Mouse (Mus musculus) erythroblast, embryonic 14.5 days (primary cell): ENCODE measurements around the gene Cyp51. TPM values are rescaled to one million over a fixed set of nuclear protein-coding genes. Genes with fewer than 3 reads are reported as not detected.
"Not testable (repeated sequence)": the region's sequence is repeated elsewhere in the genome, so short reads cannot be mapped to it uniquely, and the experiment has no call there.

Source experiments
- H3K27me3 ChIP-seq: 2 replicates; pipeline ENCODE4 v1.6.1; 2012; ENCODE audit warnings: inconsistent platforms; ENCODE audit not compliant: control insufficient read depth
- H3K36me3 ChIP-seq: 2 replicates; pipeline ENCODE4 v1.6.1; 2012; ENCODE audit warnings: mild to moderate bottlenecking, inconsistent platforms; ENCODE audit not compliant: control insufficient read depth
- H3K4me1 ChIP-seq: 2 replicates; pipeline ENCODE4 v1.6.1; 2012; ENCODE audit warnings: inconsistent platforms; ENCODE audit not compliant: control insufficient read depth
- H3K4me3 ChIP-seq: replicated peaks from 2 replicates; pipeline ENCODE3; 2012; ENCODE audit warnings: moderate library complexity, mild to moderate bottlenecking, inconsistent platforms
- H3K9me3 ChIP-seq: 2 replicates; pipeline ENCODE4 v1.6.1; 2012; ENCODE audit warnings: low read length, inconsistent platforms, mixed read lengths; ENCODE audit not compliant: control insufficient read depth
- GATA1 ChIP-seq: IDR thresholded peaks from 2 replicates; pipeline ENCODE4 v1.6.1; 2012; ENCODE audit warnings: low read length, inconsistent platforms, mixed read lengths
- TAL1 ChIP-seq: IDR thresholded peaks from 3 replicates; pipeline ENCODE4 v1.6.1; 2012; ENCODE audit warnings: low read length, inconsistent platforms, mixed read lengths
- polyA plus RNA-seq: library from polyadenylated mRNA; stranded (reverse); fragments of >175 nt; gene quantifications from 2 replicates; pipeline ENCODE4 v1.2.3, GENCODE M21; 2012

Gene Cyp51
- polyA plus RNA-seq, result 0.39 and 0.43 TPM in 2 replicates

DNA sequence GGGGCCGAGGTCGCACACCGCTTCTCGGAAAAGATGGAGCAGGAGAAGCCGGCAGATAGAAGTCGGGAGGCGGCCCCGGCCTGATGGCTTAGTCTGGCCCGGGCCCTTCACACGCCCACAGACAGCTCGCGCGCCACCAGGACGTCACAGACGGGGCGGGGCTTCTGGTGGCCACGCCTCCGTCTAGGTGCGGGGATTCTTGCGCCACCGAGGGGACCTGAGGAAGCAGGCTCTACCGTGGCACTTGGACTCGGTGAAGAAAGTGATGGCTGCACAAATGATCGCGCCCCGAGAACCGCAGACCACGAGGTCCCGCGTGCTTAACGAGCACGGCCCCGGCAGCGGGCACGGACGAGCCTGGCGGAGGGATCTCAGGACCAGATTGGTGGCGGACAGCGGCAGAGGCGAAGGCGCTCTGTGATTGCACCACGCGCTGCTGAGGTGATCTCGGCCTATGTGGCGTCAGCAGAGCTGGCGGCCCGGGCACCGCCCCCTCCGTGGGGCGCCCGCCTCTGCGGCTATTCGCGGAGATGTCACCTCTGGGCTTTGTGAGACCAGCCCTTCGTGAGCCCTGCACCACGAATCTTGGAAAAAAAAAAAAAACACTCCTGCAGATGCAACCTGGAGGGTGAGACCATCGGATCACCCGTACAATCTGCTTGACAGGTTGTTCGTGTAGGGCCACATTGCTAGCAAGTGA is at the start of gene Cyp51:
Gene Cyp51, minus strand, starts transcription at position 406 of the 700 bp plus-strand sequence.
- Histone ChIP-seq H3K9me3 (no peaks in the 10 kb centered on the region), H3K4me1 (peaks cover 28% of the 10 kb centered on the region), H3K36me3 (peaks cover 21% of the 10 kb centered on the region), H3K27me3 (no peaks in the 10 kb centered on the region), H3K4me3 (peak within 1 kb of the TSS; percentile 78)
- TF ChIP-seq GATA1 (no peak), TAL1 (no peak)

- Histone ChIP-seq H3K4me1 (no peaks in the 10 kb centered on the region), H3K9me3 (no peaks in the 10 kb centered on the region), H3K36me3 (no peaks in the 10 kb centered on the region), H3K4me3 (no peak overlapping the region), H3K27me3 (no peaks in the 10 kb centered on the region)
- TF ChIP-seq GATA1 (no peak), TAL1 (no peak)
Measured at GRCm38 (mm10) chr5:4112570-4113098, 8.1 kb upstream of the Cyp51 start.

GRCm38 (mm10) chr5:4107056-4107455 is 2.5 kb upstream of the Cyp51 start:
- H3K4me3 ChIP-seq, H3K36me3 ChIP-seq, H3K9me3 ChIP-seq, H3K27me3 ChIP-seq: not testable (repeated sequence)
- peaks cover 28% of the 10 kb centered on the region for H3K4me1 ChIP-seq

DNA sequence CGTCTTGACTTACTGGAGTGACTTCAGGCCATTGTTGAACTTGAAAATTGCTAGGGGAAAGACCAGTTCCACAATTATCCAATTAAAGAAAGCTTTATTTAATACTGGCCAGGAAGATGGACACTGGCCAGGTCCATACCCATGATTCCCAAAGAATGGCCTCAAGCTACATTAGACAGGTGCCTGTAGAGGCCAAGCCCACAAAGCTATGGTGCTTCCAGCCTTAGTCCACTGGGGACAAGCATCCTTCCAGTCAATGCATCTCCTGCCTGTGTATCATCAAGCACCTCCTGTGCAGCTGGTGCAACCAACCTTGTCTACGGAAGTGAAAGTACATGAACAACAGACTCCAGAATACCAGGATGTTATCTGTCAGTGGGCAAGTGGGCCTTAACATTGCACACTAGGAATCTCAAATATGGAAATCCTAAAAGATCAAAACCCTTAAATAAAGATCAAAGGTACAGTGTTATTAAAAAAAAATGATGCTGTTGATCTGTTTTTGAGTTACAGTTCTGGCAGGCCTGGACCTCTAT is 1.2 kb upstream of the Cyp51 start:
- peaks cover 11% of the 10 kb centered on the region for H3K36me3 ChIP-seq
- H3K27me3 ChIP-seq, result no peaks in the 10 kb centered on the region
- H3K4me1 ChIP-seq, result peaks cover 28% of the 10 kb centered on the region
- H3K9me3 ChIP-seq, result no peaks in the 10 kb centered on the region
- H3K4me3 ChIP-seq, result no peak overlapping the region
- TF ChIP-seq TAL1 (no peak), GATA1 (no peak)

- Histone ChIP-seq H3K4me3 (peak overlapping the region; percentile 78), H3K4me1 (peaks cover 28% of the 10 kb centered on the region), H3K36me3 (peaks cover 28% of the 10 kb centered on the region), H3K27me3 (no peaks in the 10 kb centered on the region), H3K9me3 (no peaks in the 10 kb centered on the region)
- TF ChIP-seq TAL1, result no peak
- no peak for TF ChIP-seq GATA1
Measured at GRCm38 (mm10) chr5:4103626-4104340, 763 bp downstream of the Cyp51 start.

DNA sequence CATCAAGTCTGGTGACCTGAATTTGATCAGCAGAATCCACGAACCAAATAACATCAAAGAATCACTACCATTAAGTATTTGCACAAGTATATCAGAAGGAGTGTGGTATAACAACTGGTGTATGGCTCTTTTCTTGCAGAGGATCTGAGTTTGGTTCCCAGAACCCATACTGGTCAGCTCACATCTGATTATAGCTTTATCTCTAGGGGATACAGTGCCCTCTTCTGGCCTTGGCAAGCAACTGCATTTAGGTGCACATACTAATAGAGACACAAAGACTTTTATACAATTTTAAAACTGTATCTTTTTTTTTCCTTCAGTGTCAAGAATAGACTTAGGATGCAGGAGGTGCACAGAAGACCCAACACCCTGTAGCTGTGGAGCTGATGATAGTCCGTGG is 2.8 kb downstream of the Cyp51 start:
- H3K36me3 ChIP-seq, result peaks cover 28% of the 10 kb centered on the region
- H3K4me3 ChIP-seq, result no peak overlapping the region
- TF ChIP-seq GATA1, result peak; percentile 18; the same call in 1 of the 2 replicates
- no peak for TF ChIP-seq TAL1
- H3K9me3 ChIP-seq, result no peaks in the 10 kb centered on the region
- peaks cover 28% of the 10 kb centered on the region for H3K4me1 ChIP-seq
- H3K27me3 ChIP-seq, result no peaks in the 10 kb centered on the region

DNA sequence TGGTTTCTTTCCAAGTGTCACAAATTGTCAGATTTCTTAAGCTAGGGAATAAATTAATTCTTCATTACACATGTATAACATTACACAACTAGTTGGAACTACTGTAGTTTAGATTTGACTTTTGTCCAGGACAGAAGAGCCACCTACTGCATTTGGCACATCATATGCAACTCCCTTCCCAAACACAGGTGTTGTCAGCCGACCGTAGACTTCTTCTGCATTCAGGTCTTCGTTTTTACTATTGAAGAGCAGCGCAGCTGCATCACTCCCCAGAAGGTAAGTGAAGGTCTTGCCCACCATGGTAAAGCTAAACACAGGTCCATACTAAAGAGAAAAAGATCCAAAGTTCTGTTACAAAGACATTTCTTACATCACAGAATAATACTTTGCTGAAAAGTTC is 3.5 kb downstream of the Cyp51 start:
- TF ChIP-seq GATA1 (no peak), TAL1 (no peak)
- Histone ChIP-seq H3K9me3 (no peaks in the 10 kb centered on the region), H3K36me3 (peaks cover 28% of the 10 kb centered on the region), H3K27me3 (no peaks in the 10 kb centered on the region), H3K4me3 (no peak overlapping the region), H3K4me1 (peaks cover 28% of the 10 kb centered on the region)

DNA sequence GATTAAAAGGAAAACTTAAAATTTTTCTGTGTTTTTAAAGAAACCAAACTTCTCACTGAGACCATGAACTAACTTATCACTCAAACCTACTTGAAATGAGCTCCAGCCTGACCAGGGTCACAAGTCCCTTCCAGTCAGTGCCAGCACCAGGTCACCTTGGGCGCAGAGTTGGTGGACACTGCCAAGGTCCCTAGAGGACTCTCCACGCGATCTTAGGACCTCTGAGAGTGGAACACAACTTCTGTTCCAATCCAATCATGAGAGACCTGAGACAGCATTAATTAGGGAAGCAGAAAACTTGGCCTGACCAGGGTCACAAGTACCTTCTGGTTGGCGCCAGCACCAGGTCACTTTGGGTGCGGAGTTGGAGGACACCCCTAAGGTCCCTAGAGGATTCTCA is 10.1 kb downstream of the Cyp51 start:
- H3K27me3 ChIP-seq, result no peaks in the 10 kb centered on the region
- H3K4me3 ChIP-seq, result no peak overlapping the region
- H3K9me3 ChIP-seq, result no peaks in the 10 kb centered on the region
- no peaks in the 10 kb centered on the region for H3K4me1 ChIP-seq
- peaks cover 39% of the 10 kb centered on the region for H3K36me3 ChIP-seq
- TF ChIP-seq GATA1 (no peak), TAL1 (no peak)

DNA sequence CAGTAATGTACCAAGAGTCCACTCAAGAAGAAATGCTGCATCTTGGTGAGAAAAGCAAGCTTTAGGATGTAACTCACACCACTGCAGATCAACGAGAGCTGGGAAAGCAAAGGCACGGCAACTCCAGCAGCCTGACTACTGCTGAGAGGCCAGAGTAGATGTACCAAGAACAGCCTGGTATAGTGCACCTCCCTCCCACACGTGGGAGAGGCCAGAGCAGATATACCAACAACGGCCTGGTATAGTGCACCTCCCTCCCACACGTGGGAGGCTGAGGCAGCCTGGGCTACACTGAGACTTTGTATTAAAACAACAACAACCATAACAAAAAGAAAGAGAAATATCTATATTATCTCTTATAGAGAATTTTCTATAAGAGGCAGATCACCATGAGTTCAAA is 16.4 kb downstream of the Cyp51 start:
- TF ChIP-seq GATA1, result no peak
- no peak for TF ChIP-seq TAL1
- Histone ChIP-seq H3K27me3 (no peaks in the 10 kb centered on the region), H3K4me1 (no peaks in the 10 kb centered on the region), H3K9me3 (no peaks in the 10 kb centered on the region), H3K4me3 (no peak overlapping the region), H3K36me3 (peaks cover 45% of the 10 kb centered on the region)
